Mouse (Mus musculus) lung, postnatal 10 days (tissue): ENCODE results near the gene Rrp1.

Experiments used
- DNase-seq: peaks from one replicate; pipeline ENCODE4 v3.0.0; 2021

The Rrp1 gene

DNA sequence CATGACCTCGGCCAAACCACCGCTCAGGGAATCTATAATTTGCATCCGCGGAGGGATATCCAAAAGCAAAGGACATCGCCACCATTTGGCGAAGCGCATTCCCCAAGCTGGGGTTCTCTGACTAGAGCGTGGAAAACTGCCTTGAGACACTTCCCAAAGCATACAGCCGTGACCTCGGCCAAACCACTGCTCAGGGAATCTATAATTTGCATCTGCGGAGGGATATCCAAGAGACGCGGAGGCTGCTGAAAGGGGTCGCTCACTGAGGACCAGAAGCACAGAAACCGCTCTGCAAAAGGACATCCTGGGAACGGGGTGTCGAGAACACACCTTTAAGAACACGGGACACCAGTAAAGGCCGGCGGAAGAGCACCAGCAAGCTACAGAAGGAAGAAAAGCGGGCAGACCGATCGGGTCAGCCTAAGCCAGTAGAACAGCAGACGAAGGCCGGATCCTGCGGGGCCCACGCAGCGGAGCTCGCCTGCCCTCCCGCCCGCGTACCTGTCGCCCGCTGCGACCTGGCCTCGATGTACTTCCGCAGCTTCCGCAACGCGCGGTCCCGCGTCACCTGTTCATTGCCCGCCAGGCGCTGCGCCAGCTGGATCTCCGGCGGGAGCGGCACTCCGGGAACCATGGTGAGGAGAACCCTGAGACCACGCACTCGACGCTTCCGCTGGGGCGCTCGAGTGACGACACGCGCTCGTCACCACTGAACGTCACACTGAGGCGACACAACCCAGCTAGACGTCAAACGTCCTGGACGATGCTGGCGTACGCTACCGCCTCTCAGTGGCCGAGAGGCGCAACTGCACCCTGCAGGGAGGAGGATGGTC, at the start of gene Rrp1:
TSS of gene Rrp1 (minus strand) at position 725 of the 833 bp plus-strand sequence.
- DNase-seq: peak; percentile 95

DNA sequence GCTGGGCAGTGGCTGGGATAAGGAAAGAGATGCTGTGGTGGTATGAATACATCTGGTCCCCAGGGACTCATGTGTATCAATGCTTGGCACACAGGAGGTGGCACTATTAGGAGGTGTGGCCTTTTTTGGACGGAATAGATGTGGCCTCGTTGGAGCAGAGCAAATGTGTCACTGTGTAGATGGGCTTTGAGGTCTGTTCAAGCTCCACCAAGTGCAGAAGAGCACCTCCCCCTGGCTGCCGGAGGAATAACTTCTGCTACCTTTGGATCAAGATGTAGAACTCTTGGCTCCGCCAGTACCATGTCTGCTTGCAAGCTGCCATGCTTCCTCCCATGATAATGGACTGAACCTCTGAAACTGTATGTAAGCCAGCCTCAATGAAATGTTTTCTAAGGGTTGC, 48.9 kb upstream of the Rrp1 start:
- peak; percentile 12 for DNase-seq

DNA sequence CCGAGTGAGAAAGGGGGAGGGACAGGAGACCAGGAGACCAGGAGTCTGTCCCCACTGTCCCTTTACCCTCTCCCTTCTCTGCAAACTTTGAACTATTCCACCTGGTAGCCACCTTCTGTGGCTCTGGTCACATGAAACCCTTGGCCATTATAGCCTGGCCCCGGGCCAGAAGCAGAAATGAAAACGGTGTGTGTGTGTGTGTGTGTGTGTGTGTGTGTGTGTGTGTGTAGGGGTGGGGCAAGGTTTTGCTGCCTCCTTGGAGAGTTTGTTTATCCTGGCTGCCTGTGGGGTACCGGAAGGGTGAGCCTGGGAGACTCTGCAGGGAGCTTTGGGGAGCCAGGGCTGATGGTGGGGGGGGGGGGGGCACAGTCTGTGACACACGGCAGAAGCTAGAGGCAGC, 47.6 kb upstream of the Rrp1 start:
- DNase-seq: peak; percentile 16

DNA sequence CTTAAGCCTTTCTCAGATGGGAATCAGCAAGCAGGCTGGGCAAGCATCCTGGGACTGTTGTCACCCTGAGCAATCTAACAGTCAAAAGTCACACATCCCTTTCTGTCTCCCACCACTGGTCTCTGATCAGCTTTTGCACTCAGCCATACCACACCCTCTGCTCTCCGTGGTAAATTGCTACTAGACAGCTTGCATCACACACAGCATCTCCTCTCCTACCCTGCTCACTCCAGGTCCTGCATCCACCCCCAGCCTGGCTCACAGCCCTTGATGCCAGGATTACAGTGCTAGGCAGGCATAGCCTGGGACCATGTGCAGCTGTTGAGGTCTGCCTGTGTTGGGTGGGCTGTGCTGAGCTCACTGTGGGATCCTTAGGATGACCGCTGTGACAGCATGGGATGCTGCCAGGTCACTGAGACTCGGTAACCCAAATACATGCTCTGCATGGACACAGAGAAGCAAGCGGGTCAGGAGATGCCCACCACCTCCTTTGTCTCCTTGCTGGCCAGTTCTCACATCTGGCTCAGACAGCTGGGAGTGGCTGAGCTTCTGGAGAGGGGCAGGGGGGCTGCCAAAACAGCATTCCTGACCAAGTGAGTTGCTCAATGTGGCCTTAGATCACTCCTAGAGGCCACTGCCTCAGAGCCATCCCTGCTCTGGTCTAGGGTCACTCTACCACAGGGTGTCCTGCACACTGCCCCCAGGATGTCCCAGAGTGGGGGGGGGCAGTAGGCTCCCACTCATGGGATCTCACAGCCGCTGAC, 45.7 kb upstream of the Rrp1 start:
- DNase-seq: peak; percentile 64

DNA sequence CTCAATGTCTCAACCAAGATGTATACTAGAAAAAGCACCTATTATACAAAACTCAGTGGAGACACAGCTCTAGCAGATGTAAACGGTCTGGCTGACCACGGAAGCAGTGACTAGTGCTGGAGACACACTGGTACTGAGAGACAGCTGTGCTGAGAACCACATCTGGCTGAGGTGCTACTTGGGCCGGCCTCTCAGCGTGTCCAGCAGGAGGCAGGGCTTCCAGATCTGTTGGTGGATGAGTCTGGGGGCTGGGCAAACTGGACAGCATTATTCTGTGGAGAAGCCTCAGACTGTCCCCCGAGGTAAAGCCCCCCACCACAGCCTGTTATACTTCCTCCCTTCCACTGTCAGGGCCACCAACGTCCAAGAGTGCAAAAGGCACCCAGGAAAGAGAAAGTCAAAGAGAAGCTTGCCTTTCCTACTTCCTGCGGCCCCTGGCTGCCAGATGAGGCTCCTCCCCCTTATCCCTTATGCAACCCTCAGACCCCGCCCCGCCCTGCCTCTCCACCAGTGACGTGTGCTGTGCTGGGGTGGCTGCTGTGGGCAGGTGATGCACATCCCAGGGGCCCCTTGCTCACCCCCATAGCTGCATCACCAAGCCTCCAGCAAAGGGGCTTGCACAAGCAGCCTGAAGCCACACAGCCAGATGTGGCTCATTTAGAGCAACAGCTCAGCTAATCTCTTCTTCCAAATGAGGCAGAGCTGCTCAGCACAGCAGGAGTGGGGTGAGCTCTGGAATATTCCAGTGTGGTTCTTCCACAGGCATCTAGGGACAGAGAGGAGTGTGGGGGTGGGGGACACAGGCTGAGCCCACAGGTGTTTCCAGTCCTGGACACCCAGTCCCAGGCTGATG, 44.9 kb upstream of the Rrp1 start:
- peak; percentile 84 for DNase-seq

DNA sequence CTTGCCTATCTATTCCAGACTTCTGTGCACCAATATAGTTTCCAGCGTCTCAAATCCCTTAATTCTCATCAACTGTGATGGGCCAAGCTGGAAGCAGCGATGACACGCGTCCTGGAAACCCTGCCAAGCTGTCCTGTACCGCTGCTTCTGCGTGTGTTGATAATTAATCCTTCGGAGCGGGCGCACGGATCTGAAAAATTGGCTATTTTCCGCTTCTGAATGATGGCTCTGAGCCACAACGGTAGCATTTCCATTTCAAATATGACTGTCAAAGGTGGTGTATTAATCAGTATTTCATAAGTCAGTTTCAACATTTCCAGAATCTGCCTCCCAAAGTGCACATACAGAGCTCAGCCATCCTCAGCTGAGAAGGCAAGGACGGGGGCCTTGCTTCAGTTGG, 43.9 kb upstream of the Rrp1 start:
- DNase-seq: peak; percentile 10

DNA sequence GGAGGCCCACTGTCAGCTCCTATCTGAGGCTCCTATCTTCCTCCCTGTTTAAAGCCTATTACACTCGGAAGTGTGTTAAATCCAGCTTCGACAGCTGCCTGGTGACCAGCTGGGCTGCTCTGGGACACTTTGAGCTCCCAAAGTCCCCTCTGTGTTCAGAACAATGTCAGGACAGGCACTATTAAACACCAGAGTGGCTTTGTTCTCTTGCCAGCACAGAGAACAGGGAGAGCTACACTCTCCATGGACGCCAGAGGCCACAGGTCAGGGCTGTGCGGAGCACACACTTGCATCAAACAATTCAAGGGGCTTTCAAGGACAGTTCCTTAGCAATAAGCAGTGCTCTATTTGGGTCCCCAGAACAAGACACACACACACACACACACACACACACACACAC, 39.8 kb upstream of the Rrp1 start:
- peak; percentile 18 for DNase-seq

DNA sequence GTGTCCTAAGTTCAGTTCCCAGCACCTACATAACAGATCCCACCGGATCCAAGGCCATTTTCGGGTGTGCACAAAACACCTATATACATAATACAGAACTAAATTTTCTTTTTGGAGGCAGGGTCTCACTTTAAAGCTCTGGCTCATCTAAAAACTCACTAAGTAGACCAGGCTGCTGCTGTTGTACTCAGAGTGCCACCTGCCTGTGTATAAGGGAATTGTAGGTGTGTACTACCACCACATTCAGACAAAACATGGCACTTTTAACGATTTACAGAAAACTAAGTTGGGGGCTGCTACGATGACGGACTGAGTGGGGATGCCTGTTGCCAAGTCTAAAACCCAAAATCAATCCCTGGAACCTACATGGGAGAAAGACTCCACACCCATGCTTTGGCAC, 37.9 kb upstream of the Rrp1 start:
- DNase-seq: no peak

DNA sequence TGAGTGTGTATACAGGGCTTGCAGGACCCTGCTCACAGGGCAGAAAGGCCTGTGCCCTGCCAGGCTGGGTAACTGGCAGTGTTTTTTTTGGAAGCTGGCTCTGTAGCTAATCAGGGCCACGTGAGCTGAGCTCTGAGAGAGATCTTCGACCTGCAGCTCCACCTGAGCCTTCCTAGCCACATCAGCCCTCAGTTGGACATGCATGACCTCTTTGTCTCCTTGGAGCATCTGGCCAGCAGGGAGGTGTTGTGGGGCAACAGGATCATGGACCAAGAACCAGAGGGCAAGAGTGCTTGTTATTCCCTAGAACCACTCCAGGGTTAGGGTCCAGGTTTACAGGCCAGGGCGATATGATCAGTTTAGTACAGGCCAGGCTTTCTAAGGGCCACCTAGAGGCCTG, 34.6 kb upstream of the Rrp1 start:
- no peak for DNase-seq

DNA sequence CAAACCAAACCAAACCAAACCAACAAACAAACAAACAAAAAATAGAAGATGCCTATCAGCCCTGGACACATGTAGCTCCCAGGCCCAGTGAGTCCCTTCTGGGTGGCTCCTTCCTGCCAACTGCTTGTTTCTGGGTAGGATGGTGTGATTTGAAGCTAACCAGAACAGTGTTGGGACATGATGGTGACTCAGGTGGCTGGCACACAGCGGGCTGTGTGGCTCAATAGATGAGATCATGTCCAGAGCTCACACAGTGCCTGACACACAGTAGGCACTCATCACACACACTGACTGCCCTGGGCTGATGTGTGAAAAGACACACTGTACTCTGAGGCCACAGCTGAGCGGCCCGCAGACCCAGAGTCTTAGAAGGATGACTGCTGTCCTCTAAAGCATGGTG, 33.4 kb upstream of the Rrp1 start:
- DNase-seq: no peak

DNA sequence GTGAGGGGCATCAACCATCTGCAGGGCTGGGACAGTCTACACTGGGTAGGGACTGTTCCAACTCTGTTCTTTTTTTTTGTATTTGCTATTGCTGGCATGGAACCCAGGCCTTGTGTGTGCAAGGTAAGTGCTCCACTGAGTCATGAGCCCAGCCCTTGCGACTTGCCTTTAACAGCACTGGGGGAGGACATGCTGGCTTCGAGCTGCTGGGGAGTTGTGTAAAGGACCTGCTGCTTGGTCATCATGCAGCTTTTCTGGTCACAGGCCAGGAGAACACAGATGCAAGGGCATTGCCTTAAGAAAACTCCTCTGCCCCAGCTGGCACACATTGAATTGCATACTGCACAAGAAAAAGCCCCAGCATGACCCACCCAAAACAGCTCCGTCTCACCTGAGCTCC, 29.4 kb upstream of the Rrp1 start:
- no peak for DNase-seq

DNA sequence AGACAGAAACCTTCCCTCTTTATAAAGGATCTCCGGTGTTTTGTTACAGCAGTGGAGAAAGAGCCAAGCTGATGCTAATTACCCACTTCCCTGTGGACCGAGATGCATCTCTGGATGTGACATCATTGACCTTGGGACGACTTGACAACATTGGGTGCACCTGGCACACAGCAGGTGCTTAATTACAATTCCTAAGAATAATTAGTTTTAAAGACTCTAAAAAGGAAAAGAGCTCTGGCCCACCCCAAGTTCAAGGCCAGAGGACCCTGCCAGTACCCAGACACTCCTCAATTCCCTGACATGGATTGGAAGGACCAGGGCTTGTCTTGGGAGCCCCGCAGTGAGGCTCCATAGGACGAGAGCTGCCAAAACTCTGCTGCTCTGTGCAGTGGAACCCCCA, 28.8 kb upstream of the Rrp1 start:
- no peak for DNase-seq

DNA sequence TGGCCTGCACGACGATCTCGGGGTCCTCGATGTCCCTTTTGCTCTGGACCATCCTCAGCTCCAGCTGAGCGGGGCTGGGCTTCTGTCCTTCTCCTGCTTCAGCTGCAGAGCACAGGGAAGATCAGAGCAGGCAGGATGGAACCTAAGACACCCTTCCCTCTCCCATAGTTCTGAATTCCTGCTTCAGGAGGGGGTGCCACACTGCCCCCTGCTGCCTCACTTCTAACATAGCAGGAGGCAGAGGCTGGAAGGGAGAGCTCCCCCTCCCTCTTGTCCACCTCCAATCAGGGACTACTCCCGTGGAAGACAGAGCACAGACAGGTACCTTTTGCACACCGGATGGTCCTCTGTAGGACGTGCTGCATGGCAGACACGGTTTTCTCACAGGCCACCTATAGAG, 28.0 kb upstream of the Rrp1 start:
- DNase-seq: peak; percentile 32

DNA sequence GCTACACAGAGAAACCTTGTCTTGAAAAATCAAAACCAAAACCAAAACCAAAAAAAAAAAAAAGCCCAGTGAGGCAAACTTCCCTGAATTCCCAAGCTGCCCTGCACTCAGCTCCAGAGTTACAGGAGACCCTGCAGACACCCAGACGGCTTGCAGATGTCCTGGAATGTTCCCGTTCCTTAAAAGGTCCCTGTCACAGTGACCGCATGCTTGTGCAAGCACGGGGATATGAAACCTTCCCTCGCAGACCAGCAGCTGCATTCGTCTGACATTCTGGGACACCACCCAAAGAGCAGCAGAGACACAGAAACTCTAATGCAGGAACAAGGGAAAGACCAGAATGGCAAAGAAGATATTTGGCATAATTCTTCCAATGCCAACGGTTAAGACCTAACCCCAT, 27.1 kb upstream of the Rrp1 start:
- peak; percentile 47 for DNase-seq

DNA sequence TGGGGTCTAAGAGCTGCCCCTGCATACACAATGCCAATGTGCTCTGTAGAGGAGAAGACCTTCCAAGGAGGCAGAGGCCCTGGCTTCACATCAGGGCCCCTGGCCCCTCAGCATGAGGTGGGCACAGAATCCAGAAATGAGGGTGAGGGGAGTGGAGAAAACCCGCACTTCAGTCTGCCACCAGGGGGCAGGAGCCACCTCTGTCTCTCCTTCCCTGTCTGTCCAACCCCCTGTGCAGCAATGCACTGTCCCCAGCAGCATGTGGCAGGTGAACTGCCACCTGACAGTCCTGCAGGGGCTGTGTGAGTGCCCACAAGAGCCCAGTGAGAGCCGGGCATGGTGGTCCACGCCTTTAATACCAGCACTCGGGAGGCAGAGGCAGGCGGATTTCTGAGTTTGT, 26.7 kb upstream of the Rrp1 start:
- peak; percentile 22 for DNase-seq

DNA sequence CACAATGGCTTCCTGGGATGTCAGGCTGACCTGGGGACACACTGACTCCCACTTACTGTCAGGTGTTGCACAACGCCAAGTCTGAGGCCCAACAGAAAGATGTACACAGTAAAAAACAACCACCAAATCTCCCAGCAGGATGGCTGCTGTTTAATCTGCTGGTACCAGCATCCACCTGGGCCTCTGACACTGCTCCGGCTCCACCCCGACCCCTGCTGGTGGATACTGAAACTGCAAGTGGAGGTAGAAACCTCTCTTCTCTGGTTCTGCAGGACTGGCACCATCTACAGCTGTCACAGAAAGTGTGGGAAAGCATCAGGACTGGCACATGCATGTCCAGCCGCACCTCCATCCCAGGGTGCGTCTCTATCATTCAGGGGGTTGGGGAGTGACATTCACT, 25.3 kb upstream of the Rrp1 start:
- DNase-seq: peak; percentile 85

DNA sequence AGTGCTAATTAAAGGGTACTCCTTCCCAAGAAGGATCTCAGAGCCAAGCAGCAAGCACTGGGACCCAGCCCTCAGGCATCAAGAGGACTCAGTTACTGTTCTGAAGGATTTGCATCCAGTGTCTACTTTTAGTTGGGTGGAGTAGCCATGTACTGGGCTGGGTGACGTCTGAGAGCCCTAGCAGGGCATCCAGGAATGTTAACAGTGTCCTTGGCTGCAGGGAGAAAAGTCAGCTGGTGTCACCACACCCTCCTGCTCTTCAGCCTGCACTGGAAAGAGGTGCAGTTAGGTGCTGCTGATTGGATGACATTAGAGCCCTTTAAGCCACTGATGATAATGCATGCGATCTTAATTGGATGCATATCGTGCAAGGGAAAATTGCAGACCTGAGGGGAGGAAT, 20.0 kb upstream of the Rrp1 start:
- DNase-seq: no peak

DNA sequence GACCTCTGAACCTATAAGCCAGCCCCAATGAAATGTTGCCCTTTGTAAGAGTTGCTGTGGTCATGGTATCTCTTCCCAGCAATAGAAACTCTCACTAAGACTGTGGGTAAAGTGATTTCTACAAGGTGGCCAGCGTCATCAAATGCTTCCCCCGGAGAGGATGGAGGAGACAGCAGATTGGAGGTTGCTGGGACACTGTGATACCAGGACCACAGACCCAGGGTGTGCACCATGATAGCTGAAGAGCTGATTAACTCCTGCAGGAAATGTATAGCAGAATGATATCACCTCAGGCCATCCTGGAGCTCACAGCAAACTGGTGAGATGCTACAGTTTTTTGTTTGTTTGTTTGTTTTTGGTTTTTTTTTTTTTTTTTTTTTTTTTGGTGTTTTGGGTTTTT, 16.9 kb upstream of the Rrp1 start:
- no peak for DNase-seq

DNA sequence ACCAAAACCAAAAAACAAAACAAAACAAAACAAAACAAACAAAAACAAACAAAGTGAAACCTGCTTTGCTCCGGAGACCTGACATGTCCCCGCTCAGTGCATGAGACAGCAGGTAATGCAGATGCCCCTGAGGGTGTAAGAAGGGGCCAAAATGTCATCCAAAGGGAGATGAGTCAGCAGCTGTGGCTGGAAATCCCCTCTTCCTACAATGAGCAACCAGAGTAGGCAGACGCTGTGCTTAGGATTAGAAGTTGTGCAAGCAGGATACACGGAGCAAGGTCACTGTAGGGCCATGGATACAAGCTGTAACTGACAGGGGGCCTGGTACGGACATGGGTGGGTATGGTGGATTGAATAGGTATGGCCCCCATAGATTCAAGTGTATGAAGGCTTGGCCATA, 16.3 kb upstream of the Rrp1 start:
- no peak for DNase-seq

DNA sequence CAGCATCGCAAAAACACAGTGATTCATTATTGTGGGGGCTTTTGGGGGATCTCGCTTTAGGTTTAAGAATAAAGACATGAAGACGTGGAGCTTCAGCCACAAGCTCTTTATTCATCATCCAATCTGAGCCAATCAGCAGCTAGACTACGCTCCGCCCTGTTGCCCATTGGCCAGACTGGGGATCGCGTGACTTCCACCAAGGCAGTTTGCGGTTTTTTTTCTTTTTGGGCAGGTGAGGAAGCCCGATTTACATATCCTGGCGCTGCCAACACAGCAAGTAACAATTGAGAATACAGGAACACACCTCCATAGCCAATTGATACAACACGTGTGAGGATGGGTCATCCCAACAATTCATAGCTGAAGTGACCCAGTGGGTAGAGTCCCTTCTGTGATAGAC, 15.2 kb upstream of the Rrp1 start:
- no peak for DNase-seq

DNA sequence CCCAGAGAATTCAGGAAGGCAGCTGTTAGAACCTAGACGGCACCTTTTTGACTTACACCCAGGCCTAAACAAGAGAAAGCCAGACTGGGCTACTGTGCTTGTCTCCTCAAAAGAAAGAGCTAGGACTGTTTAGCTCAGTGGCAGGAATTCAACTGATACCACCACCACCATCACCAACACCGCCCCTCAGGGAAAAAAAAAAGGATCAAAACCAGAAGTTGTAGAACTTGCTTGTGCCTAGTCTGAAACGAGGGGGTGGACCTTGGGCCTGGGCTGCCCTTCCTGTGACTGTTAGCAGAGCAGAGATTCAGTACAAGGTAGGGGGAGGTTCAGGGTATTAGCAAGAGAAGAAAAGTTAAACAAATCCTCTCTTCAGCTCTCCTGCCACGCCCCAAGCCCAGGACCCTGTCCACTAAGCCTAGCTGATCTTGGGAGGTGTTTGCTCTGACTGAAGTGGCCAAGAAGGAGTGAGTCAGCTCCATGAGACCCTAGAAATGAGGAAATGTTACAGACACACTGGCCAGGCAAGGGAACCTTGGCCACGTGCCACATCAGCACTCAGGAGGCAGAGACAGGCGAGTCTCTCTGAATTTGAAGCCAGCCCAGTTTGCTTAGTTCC, 13.4 kb upstream of the Rrp1 start:
- DNase-seq: peak; percentile 49

DNA sequence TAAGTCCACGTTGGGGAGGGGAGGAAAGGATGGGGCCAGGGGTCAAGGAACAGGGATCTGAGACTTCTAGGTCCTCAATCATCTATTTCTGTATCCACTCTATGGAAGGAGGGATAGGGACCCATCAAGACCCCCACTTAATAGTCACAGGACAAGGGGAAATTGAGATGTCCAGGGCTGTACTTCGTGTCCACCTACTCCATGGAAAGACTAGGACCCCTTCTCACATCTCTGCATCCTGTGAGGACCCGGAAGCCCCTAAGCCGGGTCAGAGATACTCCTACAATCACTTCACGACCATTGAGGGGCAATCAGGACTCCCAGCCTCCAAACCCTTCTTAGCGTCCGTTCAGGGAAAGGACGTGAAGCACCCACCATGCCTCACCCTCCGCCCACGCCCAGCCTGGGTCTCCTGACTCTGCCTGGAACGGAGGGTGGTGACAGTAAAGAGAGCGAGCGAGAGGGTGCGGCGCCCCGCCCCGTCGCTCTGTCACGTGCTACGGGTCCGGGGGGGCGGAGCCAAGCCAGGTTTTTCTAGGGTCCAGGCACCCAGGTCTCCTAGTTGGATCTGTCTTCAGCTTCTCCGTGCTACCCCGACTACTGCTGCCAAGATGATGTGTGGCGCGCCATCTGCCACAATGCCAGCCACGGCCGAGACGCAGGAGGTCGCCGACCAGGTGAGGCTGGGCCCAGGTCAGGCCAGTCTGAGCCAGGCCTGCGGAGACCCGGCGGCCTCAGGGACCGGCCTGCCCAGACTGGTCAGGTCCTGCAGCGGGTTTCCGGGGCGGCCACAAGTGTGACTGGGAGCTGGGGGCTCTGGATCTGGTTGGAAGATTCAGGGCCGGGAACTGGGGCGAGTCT, 12.6 kb upstream of the Rrp1 start, which contains the start of gene Cstb:
TSS of gene Cstb (plus strand) at position 489 of the 861 bp plus-strand sequence.
- DNase-seq: peak; percentile 90
